Mouse (Mus musculus) ES-Bruce4 (cell line): ENCODE measurements at regions not wholly inside any gene's neighbourhood (a gene's known extent, or its start where the extent isn't known, plus 50 kb on each side); places are given as distances from the start of the nearest gene placed in this dataset.

ENCODE experiments used
- CTCF ChIP-seq: IDR thresholded peaks from one replicate; pipeline ENCODE4 v1.8.1; 2011; ENCODE audit warnings: low read depth, low read length
- POLR2A ChIP-seq: IDR thresholded peaks from one replicate; pipeline ENCODE4 v1.8.1; 2011; ENCODE audit warnings: low read length; ENCODE audit not compliant: insufficient read depth

DNA sequence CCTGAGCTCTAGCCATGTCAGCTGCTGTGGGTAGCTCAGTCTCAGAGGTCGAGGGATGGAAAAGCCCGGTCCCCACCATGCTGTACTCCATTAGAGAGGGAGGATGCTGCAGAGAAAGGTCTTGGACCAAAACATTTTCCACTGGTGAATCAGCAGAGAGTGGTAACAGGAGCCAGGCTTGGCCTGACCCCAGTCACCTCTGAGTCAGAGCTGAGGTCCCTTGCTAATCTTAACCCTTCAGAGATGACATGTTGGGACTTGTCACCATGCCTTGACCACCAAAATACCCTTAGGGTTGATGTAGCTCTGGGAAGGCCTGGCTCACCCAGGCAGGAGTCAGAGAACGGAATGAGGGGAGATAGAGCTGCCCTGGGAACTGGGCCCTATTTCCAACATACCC is 210.0 kb downstream of the Cyp26b1 start:
- TF ChIP-seq POLR2A, result no peak
- TF ChIP-seq CTCF, result no peak
